Mouse (Mus musculus): ENCODE measurements around the gene Ucn2. TPM values are rescaled to one million over a fixed set of nuclear protein-coding genes. Genes with fewer than 3 reads are reported as not detected.

The Ucn2 gene
- polyA plus RNA-seq, 1 experiment from 2014 or later = not detected

DNA sequence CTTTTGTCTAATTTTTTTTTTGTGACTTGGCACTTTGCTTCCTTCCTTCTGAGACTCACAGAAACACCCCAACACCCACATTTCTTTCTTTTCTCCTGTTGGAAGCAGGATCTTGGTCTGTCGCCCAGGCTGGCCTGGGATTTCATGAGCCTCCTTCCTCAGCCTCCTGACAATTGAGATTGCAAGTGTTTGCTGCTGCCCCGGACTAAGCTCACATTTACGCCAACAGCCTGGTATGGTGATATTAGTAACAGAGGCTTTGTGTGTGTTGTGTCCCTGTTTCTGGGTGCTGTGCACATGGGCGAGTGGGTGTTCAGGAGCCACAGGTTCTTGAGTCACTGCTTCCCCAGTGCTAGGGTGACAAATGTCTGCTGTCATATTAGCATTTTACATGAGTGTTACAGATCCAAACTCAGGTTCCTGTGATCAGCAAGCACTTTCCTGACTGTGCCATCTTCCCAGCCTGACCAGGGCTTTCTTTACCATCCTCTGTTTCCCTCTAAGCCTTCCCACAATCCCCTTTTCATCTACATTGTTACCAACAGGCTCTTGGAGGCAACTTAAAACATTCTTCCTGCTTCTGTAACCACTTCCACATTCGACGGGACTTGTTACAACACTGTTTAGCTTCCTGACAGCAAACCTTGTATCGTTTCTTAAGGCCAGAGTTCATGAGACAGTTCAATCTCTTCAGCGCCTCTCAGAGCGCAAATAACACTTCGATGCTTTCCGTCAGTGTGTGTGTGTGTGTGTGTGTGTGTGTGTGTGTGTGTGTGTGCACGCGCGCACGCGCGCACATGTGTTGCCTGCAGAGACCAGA, 37.3 kb downstream of the Ucn2 start:
- Histone ChIP-seq H3K9me3 (ENCODE audit: low read length) (no peaks in the 10 kb centered on the region), H3K4me2 (replicated peaks; ENCODE audit: low read depth, low read length) (no peak overlapping the region), H3K4me1 (ENCODE audit: insufficient read depth, low read depth, low read length) (no peaks in the 10 kb centered on the region), H3K36me3 (ENCODE audit: insufficient read depth, low read length) (no peaks in the 10 kb centered on the region), H3K4me3 (ENCODE audit: low read depth, low read length) (no peak overlapping the region), H3K9ac (replicated peaks; ENCODE audit: low read depth) (no peak overlapping the region), H3K27me3 (replicated peaks; ENCODE audit: insufficient read depth, low read length) (no peaks in the 10 kb centered on the region), H3K27ac (ENCODE audit: low read length) (no peak overlapping the region)
- TF ChIP-seq CTCF (IDR thresholded peaks at IDR 0.05) (no peak), EP300 (IDR thresholded peaks at IDR 0.05) (0 out of 2 replicates have a peak, but pooled peaks have one; percentile 20)
- 74% methylated on average over 17 of the region's 17 CpGs for WGBS
- peak; percentile 53 for DNase-seq (ENCODE audit: low spot score)
- ATAC-seq = no peak

- no peaks in the 10 kb centered on the region for H3K9me3 ChIP-seq (ENCODE audit: low read length)
- no peaks in the 10 kb centered on the region for H3K4me1 ChIP-seq (ENCODE audit: insufficient read depth, low read depth, low read length)
- ATAC-seq (no peak), DNase-seq (ENCODE audit: low spot score) (no peak)
- WGBS = 59% methylated on average over 8 of the region's 8 CpGs
- no peaks in the 10 kb centered on the region for H3K27me3 ChIP-seq (replicated peaks; ENCODE audit: insufficient read depth, low read length)
- no peak for TF ChIP-seq EP300 (IDR thresholded peaks at IDR 0.05)
- no peak for TF ChIP-seq CTCF (IDR thresholded peaks at IDR 0.05)
- H3K4me2 ChIP-seq (replicated peaks; ENCODE audit: low read depth, low read length) = no peak overlapping the region
- H3K27ac ChIP-seq (ENCODE audit: low read length) = no peak overlapping the region
- no peak overlapping the region for H3K4me3 ChIP-seq (ENCODE audit: low read depth, low read length)
- no peak overlapping the region for H3K9ac ChIP-seq (replicated peaks; ENCODE audit: low read depth)
- no peaks in the 10 kb centered on the region for H3K36me3 ChIP-seq (ENCODE audit: insufficient read depth, low read length)
Observed at GRCm38 (mm10) chr9:109027521-109027920, 41.7 kb downstream of the Ucn2 start.

GRCm38 (mm10) chr9:109028421-109028820, 42.6 kb downstream of the Ucn2 start:
- H3K9ac ChIP-seq (replicated peaks; ENCODE audit: low read depth) = no peak overlapping the region
- no peak for DNase-seq (ENCODE audit: low spot score)
- TF ChIP-seq CTCF (IDR thresholded peaks at IDR 0.05) (no peak), EP300 (IDR thresholded peaks at IDR 0.05) (no peak)
- H3K4me3 ChIP-seq (ENCODE audit: low read depth, low read length) = no peak overlapping the region
- H3K27ac ChIP-seq (ENCODE audit: low read length) = no peak overlapping the region
- WGBS = 79% methylated on average over 3 of the region's 3 CpGs
- no peaks in the 10 kb centered on the region for H3K36me3 ChIP-seq (ENCODE audit: insufficient read depth, low read length)
- H3K4me2 ChIP-seq (replicated peaks; ENCODE audit: low read depth, low read length) = no peak overlapping the region
- no peaks in the 10 kb centered on the region for H3K4me1 ChIP-seq (ENCODE audit: insufficient read depth, low read depth, low read length)
- H3K27me3 ChIP-seq (replicated peaks; ENCODE audit: insufficient read depth, low read length) = no peaks in the 10 kb centered on the region
- no peak for ATAC-seq
- no peaks in the 10 kb centered on the region for H3K9me3 ChIP-seq (ENCODE audit: low read length)

DNA sequence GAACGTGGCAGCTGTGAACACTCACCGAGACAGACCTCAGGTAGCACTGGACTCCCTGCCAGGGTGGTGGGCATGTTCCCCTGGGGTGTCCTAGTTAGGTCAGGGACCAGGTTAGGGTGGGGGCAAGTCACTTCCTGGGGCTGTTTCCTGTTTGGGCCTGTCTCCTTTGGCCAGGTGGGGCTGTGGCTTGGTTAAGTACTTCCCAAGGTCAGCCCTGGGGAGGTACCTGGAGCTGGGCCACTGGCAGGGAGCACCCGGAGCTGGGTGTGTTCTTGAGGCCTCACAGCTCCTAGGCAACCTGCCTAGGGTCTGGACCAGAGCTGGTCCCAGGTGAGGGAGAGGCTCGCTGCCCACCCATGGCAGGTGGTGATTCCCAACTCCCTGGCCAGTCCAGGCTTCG, 43.1 kb downstream of the Ucn2 start:
- no peak overlapping the region for H3K4me2 ChIP-seq (replicated peaks; ENCODE audit: low read depth, low read length)
- 74% methylated on average over 5 of the region's 5 CpGs for WGBS
- no peaks in the 10 kb centered on the region for H3K9me3 ChIP-seq (ENCODE audit: low read length)
- H3K36me3 ChIP-seq (ENCODE audit: insufficient read depth, low read length) = no peaks in the 10 kb centered on the region
- H3K4me3 ChIP-seq (ENCODE audit: low read depth, low read length) = no peak overlapping the region
- H3K9ac ChIP-seq (replicated peaks; ENCODE audit: low read depth) = no peak overlapping the region
- no peak overlapping the region for H3K27ac ChIP-seq (ENCODE audit: low read length)
- TF ChIP-seq CTCF (IDR thresholded peaks at IDR 0.05) = no peak
- no peak for TF ChIP-seq EP300 (IDR thresholded peaks at IDR 0.05)
- no peaks in the 10 kb centered on the region for H3K4me1 ChIP-seq (ENCODE audit: insufficient read depth, low read depth, low read length)
- ATAC-seq (no peak), DNase-seq (ENCODE audit: low spot score) (no peak)
- H3K27me3 ChIP-seq (replicated peaks; ENCODE audit: insufficient read depth, low read length) = no peaks in the 10 kb centered on the region

DNA sequence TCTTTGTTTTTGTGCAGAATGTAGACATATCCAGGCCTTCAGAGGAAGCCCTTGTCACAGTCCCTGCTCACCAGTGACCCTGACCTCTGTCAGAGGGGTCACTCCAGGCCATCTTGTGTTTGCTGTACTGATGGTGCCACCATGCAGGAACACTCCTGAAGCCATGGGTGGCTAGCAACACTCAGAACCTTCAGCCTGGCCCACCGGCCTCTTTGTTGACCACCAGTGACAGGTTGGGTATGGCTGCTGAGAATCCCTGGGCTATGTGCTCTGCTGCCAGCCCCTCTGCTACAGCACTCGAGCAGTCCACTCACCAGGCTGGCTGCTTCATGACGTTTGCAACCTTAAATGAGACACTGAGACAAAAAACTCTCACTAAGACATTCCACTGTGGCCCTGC, 44.5 kb downstream of the Ucn2 start:
- Histone ChIP-seq H3K36me3 (ENCODE audit: insufficient read depth, low read length) (no peaks in the 10 kb centered on the region), H3K27ac (ENCODE audit: low read length) (no peak overlapping the region), H3K9ac (replicated peaks; ENCODE audit: low read depth) (no peak overlapping the region), H3K27me3 (replicated peaks; ENCODE audit: insufficient read depth, low read length) (no peaks in the 10 kb centered on the region), H3K4me3 (ENCODE audit: low read depth, low read length) (no peak overlapping the region), H3K4me2 (replicated peaks; ENCODE audit: low read depth, low read length) (no peak overlapping the region), H3K4me1 (ENCODE audit: insufficient read depth, low read depth, low read length) (no peaks in the 10 kb centered on the region), H3K9me3 (ENCODE audit: low read length) (no peaks in the 10 kb centered on the region)
- no peak for DNase-seq (ENCODE audit: low spot score)
- WGBS = 53% methylated on average over 3 of the region's 3 CpGs
- no peak for ATAC-seq
- TF ChIP-seq CTCF (IDR thresholded peaks at IDR 0.05) = no peak
- no peak for TF ChIP-seq EP300 (IDR thresholded peaks at IDR 0.05)

DNA sequence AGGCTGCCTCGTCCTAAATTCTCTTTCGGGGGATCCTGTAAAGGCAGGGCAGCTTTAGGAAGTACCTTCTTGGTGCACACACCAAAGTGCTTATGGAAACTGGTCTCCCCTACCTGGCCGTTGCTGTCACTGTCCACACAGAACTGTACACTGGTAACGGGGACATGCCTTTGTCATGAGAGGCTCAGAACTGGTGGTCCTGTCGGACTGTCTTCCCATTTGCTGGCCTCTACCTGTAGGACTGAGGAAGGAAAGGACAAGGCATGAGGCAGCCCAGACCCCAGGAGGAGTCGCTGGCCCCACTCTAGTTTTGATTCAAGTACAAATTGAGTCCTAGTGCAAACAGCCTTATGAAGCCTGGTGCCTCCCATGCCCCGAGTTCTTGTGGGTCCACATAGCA, 45.2 kb downstream of the Ucn2 start:
- Histone ChIP-seq H3K9ac (replicated peaks; ENCODE audit: low read depth) (no peak overlapping the region), H3K27me3 (replicated peaks; ENCODE audit: insufficient read depth, low read length) (no peaks in the 10 kb centered on the region), H3K36me3 (ENCODE audit: insufficient read depth, low read length) (no peaks in the 10 kb centered on the region), H3K4me1 (ENCODE audit: insufficient read depth, low read depth, low read length) (no peaks in the 10 kb centered on the region), H3K4me3 (ENCODE audit: low read depth, low read length) (no peak overlapping the region), H3K4me2 (replicated peaks; ENCODE audit: low read depth, low read length) (no peak overlapping the region), H3K9me3 (ENCODE audit: low read length) (no peaks in the 10 kb centered on the region), H3K27ac (ENCODE audit: low read length) (no peak overlapping the region)
- 87% methylated on average over 7 of the region's 7 CpGs for WGBS
- TF ChIP-seq EP300 (IDR thresholded peaks at IDR 0.05) = no peak
- TF ChIP-seq CTCF (IDR thresholded peaks at IDR 0.05) = no peak
- ATAC-seq (no peak), DNase-seq (ENCODE audit: low spot score) (no peak)

Measured in lung, postnatal 0 days (tissue).